Mouse (Mus musculus): ENCODE measurements around the gene Slc29a2.

DNA sequence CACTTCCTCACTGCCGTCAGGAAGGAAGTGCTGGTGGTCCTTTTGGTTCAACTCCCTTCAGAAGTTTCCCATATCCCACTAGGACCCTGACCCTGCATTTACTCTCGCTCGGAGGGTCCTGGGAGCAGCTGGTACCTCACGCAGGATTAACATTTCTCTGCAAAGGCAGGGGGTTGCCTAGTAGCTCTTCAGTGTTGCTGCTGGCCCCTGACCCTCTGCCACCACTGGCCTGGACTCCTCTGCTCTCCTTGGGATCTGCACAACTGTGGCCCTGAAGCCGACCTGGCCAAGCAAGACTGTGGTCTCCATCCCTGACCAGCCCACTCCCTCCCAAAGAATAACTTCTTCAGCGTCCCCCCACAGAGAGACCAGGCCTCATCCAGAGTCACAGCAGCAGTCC, 25.7 kb downstream of the Slc29a2 start:
- TF ChIP-seq POLR2A (IDR thresholded peaks at IDR 0.05; ENCODE audit: control insufficient read depth, low read depth, low read length) (no peak), CTCF (IDR thresholded peaks at IDR 0.05; ENCODE audit: control insufficient read depth, insufficient read depth, insufficient replicate concordance, low read depth, low read length) (no peak)

Data from testis, adult 2 months (tissue).